Mouse (Mus musculus): ENCODE measurements around the gene Psma1.
A peak's percentile ranks its signal among the peaks of the same experiment; 100 is the strongest.

The Psma1 gene

DNA sequence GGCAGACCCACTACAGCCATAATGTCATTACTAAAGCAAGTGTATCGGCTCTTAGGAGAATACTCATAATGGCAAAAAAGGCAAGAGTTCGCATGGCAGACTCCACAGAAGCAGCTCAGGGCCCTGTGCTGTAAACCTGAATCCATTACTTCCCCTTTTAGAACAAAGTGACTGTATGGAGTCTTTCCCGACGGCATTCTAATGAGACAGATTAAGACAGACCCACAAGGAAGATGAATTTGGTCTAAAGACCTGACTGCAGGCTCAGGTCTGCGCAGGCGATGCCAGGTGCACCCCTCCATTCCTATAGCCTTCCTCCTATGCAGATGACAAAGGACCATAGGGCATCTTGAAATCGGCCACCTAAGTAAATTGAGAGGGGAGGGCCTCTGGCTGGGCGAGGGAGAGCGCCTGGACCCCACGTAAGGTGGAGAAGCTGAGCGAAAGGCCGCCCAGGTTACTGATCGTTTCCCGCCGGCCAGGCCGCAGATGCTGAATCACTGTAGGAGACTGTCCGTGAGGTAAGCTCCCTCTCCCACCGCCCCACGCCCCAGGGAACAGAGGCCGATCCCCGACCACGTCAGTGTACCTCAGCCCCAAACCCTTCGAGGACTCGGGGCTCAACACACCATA lies 430 bp downstream of the Psma1 start:
- DNase-seq (ENCODE audit: low read depth, low spot score) = no peak

DNA sequence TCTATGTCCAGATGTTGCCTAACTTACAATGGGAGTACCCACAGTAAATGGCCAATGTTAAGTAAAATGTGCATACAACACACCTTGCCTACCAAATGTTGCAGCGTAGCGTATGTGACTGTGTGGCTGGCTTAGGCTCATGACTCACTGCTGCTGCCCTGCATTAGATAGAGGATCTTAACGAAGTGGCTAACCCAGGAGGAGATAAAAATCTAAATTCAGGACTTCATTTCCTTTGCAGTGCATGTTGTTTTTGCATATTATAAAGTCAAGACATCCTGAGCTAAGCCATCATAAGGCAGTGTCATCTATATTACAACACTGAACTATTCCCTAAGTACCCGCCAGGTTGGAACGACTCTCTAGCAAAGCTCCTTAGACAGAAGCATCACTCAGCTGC lies 7.5 kb downstream of the Psma1 start:
- DNase-seq (ENCODE audit: low read depth, low spot score) = no peak

DNA sequence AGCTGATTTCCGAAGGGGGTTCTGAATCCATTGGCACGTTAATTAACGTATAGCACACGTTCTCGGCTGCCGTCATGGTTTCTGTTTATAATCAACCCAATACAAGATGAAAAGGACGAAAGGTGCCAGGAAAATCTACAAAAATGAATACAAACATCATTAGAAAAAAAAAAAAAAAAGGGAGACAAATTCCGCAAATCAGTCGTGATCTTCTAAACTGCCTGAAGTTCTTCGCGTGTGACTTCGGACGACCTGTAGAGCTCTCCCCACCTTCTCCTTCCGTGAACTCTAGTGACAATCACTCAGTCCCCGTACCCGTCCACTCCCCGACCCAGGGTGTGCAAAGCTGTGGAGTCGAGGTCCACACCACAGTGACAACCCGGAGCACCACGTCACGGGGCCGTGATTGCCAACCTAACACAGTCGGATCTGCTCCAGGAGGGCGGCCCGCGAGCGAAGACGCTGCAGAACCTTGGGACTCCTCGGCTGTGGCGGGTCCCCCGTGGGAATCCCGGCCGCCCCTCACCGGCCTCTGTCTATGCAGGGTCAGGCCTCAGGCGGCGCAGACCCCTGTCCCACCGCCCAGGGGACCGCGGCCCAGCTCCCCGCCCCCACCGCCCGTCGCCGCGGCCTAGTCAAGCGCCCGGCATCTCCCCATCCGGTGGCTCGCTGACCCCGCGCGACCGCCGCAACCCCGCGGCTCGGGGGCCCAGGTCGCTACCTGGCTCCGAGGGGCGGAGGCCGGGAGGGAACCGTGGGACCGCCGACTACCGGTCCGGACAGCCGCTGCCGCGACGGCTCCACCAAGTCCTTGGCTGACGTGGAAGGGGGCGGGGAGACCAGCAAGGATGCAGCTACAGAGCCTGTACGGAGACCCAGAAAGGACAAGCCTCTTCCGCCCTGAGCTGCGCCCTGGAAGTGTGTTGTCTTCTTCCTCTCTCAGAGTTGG lies 21.8 kb downstream of the Psma1 start, which contains the start of gene Copb1:
TSS of gene Copb1 (minus strand) at position 827 of the 949 bp plus-strand sequence.
- DNase-seq (ENCODE audit: low read depth, low spot score) = peak; percentile 78

DNA sequence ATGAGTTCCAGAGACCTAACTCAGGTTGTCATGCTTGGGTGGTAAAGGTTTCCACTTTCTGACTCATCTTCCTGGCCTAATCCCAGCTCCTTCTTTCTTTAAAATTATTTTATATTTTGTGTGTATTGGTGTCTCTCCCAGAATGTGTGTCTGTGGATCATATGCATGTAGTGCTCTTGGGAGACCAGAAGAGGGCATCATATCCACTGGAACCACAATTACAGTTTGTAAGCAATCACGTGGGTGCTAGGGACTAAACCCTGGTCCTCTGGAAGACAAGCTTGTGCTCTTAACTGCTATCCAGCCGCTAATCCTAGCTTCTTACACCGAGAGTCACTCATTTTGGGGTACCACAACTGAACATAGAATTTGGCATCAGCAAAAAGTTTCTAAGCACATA lies 24.2 kb downstream of the Psma1 start:
- DNase-seq (ENCODE audit: low read depth, low spot score) = no peak

DNA sequence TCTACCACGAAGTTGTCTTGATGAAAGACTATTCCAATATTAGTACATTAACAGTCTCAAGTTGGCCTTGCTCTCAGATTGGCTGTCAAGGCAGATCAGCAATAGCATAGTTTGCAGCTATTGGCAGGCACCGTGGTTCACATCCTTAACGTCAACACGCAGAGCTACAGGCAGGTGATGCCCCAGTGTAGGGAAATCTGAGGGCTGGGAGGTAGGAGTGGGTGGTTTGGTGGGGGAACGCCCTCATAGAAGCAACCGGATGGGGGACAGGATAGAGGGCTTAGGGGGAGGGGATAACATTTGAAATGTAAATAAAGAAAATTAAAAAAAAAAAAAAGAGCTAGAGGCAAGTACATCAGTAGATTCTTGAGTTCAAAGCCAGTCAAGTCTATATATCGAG lies 41.9 kb downstream of the Psma1 start:
- no peak for DNase-seq (ENCODE audit: low read depth, low spot score)

DNA sequence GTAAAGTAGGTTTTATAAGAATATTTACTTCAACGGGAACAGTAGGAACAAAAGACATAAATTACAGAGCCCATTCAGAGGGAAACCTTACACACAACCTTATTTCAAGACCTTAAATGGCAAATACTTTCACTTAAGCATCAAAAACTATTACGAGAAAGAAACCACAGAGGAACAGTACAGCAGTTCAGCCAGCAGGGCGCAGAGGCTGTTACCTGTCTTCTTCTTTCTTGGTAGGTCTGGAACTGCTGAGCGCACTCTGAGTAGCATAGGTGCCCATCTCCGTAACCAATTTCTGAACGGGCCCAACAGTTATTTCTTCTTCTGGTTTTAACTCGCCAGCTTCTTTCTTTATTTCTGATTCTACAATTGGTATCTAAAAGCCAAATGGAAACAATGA lies 42.9 kb downstream of the Psma1 start:
- DNase-seq (ENCODE audit: low read depth, low spot score) = no peak

DNA sequence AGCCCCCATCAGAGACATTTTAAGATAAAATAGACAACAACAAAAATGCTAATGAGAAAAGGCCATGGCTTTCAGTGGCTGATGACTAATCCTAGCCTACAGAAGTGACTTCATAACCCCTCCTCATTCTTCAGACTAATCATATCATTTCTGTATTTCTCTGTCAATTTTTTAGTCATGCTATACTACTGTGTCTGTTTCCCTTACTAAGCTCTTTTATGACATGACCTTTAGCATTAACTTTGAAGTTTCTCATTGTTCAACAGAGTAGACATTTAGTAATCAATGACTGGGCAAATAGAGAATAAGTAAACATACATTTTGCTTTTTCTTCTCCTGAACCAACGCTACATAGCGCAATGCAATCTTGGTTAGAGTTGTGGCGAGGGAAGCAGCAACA lies 44.1 kb downstream of the Psma1 start:
- DNase-seq (ENCODE audit: low read depth, low spot score) = no peak

DNA sequence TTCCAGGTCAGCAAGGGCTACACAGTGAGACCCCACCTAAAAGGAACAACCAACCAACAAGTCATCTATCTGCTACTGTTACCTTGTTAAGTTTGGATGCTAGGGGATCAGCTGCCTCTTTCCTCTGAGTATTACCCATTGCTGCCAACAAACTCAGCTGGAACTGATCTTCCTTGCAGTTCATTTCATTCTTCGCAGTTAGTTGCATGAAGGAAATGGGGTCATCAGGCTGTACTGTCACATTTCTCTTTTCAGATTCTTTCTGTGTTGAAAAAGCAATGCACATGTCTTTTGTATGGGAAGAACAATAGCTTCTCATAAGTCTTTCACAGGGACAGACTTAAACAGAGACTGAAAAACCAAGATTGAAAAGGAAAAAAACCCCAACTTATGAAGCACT lies 49.4 kb downstream of the Psma1 start:
- no peak for DNase-seq (ENCODE audit: low read depth, low spot score)

DNA sequence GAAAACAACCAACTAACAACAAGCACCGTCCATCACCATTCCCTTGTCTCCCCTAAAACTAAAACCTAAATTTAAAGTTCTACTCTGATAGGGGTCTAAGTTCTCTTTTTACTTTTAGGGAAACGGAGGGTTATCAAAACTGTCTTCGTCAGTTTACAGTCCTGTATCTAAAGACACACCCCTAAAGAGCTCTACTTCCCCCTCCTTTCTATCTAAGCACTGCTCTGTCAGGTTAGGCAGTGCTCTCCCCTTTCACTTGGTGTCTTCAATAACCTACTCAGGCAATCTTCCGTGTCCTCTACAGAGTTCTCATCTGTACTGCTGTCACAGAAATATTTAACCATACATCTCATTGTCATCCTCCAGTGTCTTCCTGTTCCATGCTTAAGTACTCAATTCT lies 55.5 kb downstream of the Psma1 start:
- no peak for DNase-seq (ENCODE audit: low read depth, low spot score)

DNA sequence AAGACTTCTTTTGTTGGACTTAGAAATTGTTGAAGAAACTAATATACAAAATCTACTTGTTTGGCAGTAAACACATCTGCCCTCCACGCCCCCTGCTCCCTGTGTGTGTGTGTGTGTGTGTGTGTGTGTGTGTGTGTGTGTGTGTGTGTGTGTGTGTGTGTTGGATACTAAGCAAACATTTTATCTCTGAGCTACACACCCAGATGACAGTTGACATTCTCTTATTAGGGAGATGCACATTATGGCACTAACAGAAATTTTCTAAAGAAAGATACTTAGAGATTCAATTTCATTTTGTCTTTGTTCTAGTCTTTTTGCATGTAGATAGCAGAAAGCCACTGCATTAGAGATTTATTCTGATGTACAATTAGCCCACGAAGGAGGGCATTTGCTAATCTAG lies 59.0 kb downstream of the Psma1 start:
- DNase-seq (ENCODE audit: low read depth, low spot score) = no peak

Measured in forelimb bud, embryonic 11.5 days (tissue).